Mouse (Mus musculus): Measurements from ENCODE around the gene Tulp2.

GRCm38 (mm10) chr7:45463987-45464778 is 17.5 kb upstream of the Tulp2 start:
- no peak for TF ChIP-seq CTCF (IDR thresholded peaks at IDR 0.05; ENCODE audit: borderline replicate concordance, insufficient read depth, low read length)
- TF ChIP-seq POLR2A (IDR thresholded peaks at IDR 0.05; ENCODE audit: low read depth, low read length), result no peak

All from embryonic fibroblast, embryonic 13.5 days (primary cell).